Mouse (Mus musculus) intestine, embryonic 14.5 days (tissue): ENCODE data around the gene Thbs2. TPM values are rescaled to one million over a fixed set of nuclear protein-coding genes. Genes with fewer than 3 reads are reported as not detected.

Source experiments
- ATAC-seq: fragments of 200-750 bp; cut with Nextera tagmentation; replicated peaks from 2 replicates; pipeline ENCODE4 v1.8.0; 2017; ENCODE audit warnings: low read depth, moderate number of reproducible peaks, moderate TSS enrichment, moderate library complexity; ENCODE audit not compliant: low FRiP score, low TSS enrichment
- DNase-seq: peaks from one replicate; pipeline ENCODE4 v3.0.0-alpha.2; 2018; ENCODE audit warnings: low spot score
- H3K27ac ChIP-seq: fragments of 300-500 bp; sonication (generic); 2 replicates; pipeline ENCODE4 v1.5.1; 2014; ENCODE audit warnings: low read depth, mild to moderate bottlenecking, control low read depth
- H3K27me3 ChIP-seq: fragments of 300-500 bp; sonication (generic); replicated peaks from 2 replicates; pipeline ENCODE4 v1.6.1; 2014; ENCODE audit warnings: low read length, control low read depth; ENCODE audit not compliant: control insufficient read depth, insufficient read depth
- H3K36me3 ChIP-seq: fragments of 300-500 bp; sonication (generic); 2 replicates; pipeline ENCODE4 v1.6.1; 2014; ENCODE audit warnings: low read length, control low read depth; ENCODE audit not compliant: control insufficient read depth, insufficient read depth
- H3K4me1 ChIP-seq: fragments of 300-500 bp; sonication (generic); replicated peaks from 2 replicates; pipeline ENCODE4 v1.6.1; 2014; ENCODE audit warnings: low read length, control low read depth, mixed read lengths; ENCODE audit not compliant: control insufficient read depth, insufficient read depth
- H3K4me2 ChIP-seq: fragments of 300-500 bp; sonication (generic); 2 replicates; pipeline ENCODE4 v1.6.1; 2014; ENCODE audit warnings: low read length
- H3K4me3 ChIP-seq: fragments of 300-500 bp; sonication (generic); 2 replicates; pipeline ENCODE4 v1.5.1; 2014; ENCODE audit warnings: low read depth, low read length, control low read depth, mixed read lengths
- H3K9ac ChIP-seq: fragments of 300-500 bp; sonication (generic); 2 replicates; pipeline ENCODE4 v1.6.1; 2014; ENCODE audit warnings: mild to moderate bottlenecking, low read length
- H3K9me3 ChIP-seq: fragments of 300-500 bp; sonication (generic); 2 replicates; pipeline ENCODE4 v1.6.1; 2016; ENCODE audit warnings: low read length, control low read depth; ENCODE audit not compliant: control insufficient read depth
- WGBS: fragments of 180-500 bp; shearing (Covaris S2); extraction: QIAGEN DNeasy Blood & Tissue Kit; methylation state at CpG from one replicate; pipeline ENCODE4 v1.1.7; 2014; 5-methylcytosine and 5-hydroxymethylcytosine counted together
- polyA plus RNA-seq: library from polyadenylated mRNA; unstranded; fragments of >200 nt; fragmentation: Nextera tagmentation; extraction: Ambion mirVana; gene quantifications from 2 replicates; pipeline ENCODE4 v1.2.1, GENCODE M21; 2014

Thbs2 gene
- 55.6 and 59.1 TPM in 2 replicates for polyA plus RNA-seq

DNA sequence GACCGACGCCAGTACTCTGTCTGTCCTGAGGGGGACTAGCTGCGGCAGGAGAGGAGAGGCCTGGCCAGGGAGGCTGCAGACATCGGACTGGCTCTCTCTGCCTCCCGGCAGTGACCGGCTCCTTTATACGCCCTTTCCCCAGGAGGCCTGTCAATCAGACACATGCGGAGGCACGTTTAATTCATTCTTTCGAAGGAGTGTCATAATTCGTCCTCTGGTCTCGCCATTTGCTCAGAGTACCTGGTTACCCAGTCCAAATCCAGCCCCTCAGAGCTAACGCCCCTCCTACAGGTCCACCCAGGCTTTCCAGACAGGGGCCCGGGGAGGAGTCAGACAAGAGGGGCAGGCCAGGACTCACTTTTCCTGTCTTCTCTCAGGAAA lies at the start of gene Thbs2:
Thbs2 (minus strand) TSS at position 242 of the 381 bp plus-strand sequence.
- H3K9me3 ChIP-seq: no peaks in the 10 kb centered on the region
- peak; percentile 74 for DNase-seq
- peaks cover 7% of the 10 kb centered on the region; the same call in 1 of the 2 replicates for H3K4me1 ChIP-seq
- 3% methylated on average over 14 of the region's 14 CpGs for WGBS
- H3K36me3 ChIP-seq: peaks cover 13% of the 10 kb centered on the region
- H3K4me3 ChIP-seq: peak within 1 kb of the TSS; percentile 40
- peak; percentile 89 for ATAC-seq
- no peaks in the 10 kb centered on the region for H3K27me3 ChIP-seq
- peak within 1 kb of the TSS; percentile 41 for H3K9ac ChIP-seq
- H3K4me2 ChIP-seq: peak within 1 kb of the TSS; percentile 55
- peak within 1 kb of the TSS; percentile 49 for H3K27ac ChIP-seq

DNA sequence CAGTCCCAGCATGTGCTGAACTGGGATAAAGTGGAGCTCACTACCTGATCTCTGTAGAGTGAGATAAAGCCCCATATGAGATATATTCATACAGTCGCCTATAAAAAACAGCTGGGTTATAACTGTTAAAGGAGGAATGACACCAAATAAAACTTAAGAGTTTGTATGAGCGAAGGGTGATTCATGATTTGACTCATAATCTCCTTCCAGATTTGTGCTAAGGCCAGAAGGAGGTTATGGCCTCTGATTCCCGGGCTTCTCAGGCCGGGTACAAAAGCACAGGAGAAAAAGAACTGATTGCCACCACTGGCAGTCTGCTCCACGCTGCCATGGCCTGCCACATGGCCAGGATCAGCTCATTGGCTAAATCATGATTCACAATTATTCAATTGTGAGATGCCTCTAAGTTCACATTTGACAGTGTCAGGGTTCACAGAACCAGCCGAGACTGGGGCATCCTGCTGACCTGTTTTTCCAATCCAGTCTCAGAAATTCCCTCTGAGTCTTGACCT lies 41.5 kb upstream of the Thbs2 start:
- ATAC-seq: no peak

DNA sequence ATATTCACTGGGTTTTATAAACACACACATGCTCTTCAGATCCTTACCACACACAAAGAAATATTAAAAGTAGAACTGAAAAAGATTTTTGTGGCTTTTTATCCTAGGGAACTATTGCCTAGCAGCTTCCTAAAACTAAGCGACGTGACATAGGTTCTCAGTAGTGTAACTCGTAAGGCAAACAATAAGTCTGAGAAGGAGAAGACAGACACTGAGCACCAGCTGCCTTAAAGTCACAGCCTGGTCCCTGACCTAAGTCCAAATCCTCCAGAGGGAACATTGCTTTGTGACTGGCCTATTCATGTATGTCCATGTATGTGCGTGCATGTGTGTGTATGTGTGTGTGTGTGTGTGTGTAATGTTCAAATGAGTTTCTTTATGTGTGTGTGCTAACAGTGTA lies 40.3 kb upstream of the Thbs2 start:
- Histone ChIP-seq H3K9me3 (no peaks in the 10 kb centered on the region), H3K4me3 (no peak overlapping the region), H3K27ac (no peak overlapping the region), H3K4me2 (no peak overlapping the region), H3K27me3 (no peaks in the 10 kb centered on the region), H3K9ac (no peak overlapping the region), H3K4me1 (peaks cover 4% of the 10 kb centered on the region; the same call in 1 of the 2 replicates), H3K36me3 (no peaks in the 10 kb centered on the region)
- WGBS: 75% methylated on average over 4 of the region's 4 CpGs
- ATAC-seq: no peak
- no peak for DNase-seq

More for the DNA sequence above, 41.5 kb upstream of the Thbs2 start:
- Histone ChIP-seq H3K27me3 (no peaks in the 10 kb centered on the region), H3K4me1 (peaks cover 4% of the 10 kb centered on the region; the same call in 1 of the 2 replicates), H3K27ac (no peak overlapping the region), H3K4me2 (no peak overlapping the region), H3K36me3 (no peaks in the 10 kb centered on the region), H3K4me3 (no peak overlapping the region), H3K9ac (no peak overlapping the region), H3K9me3 (no peaks in the 10 kb centered on the region)
- peak; percentile 45 for DNase-seq
- WGBS: 66% methylated on average over 6 of the region's 6 CpGs

DNA sequence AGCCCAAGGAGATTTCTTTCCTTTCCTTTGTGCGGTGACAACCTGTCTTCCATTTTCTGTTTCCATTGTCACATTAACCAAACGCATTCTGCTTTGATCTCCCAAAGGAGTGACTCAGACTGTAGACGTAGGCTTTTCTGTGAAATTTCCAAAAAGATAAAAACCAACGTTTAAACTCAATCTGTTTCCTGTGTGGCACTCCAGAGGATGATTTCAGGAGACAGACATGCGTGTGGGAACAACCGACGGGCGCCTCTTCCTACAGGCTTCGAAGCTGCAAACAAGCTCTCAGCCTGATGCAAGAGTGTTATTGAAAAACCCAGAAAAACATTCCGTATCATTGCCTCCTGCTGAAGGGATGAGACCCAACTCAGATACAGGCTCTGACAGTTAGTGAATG lies 39.9 kb upstream of the Thbs2 start:
- no peak overlapping the region for H3K4me2 ChIP-seq
- no peak for ATAC-seq
- DNase-seq: no peak
- H3K9ac ChIP-seq: no peak overlapping the region
- WGBS: 64% methylated on average over 10 of the region's 10 CpGs
- no peaks in the 10 kb centered on the region for H3K27me3 ChIP-seq
- no peak overlapping the region for H3K4me3 ChIP-seq
- H3K9me3 ChIP-seq: no peaks in the 10 kb centered on the region
- no peaks in the 10 kb centered on the region for H3K36me3 ChIP-seq
- H3K4me1 ChIP-seq: peaks cover 4% of the 10 kb centered on the region; the same call in 1 of the 2 replicates
- 0 out of 2 replicates have a peak overlapping the region, but pooled peaks have one; percentile 22 for H3K27ac ChIP-seq

DNA sequence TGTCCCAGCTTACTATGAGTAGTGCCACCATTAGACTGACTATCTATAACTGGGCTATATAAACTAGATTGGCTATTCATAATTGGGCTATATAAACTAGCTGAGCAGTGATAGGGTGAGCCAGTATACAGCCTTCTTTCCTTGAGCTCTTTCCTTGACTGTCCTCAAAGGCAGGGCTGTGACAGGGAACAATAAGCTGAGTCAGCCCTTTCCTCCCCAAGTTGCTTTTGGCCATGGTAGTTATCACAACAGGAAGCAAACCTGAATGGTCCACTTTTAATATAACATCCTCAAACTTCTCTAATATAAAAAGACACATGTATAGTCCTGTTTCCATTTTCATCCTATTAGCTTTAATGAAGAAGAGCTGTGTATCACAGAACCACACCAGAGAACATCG lies 39.0 kb upstream of the Thbs2 start:
- Histone ChIP-seq H3K27ac (no peak overlapping the region), H3K36me3 (no peaks in the 10 kb centered on the region), H3K27me3 (no peaks in the 10 kb centered on the region), H3K9me3 (no peaks in the 10 kb centered on the region), H3K4me1 (peaks cover 4% of the 10 kb centered on the region; the same call in 1 of the 2 replicates), H3K9ac (no peak overlapping the region), H3K4me2 (no peak overlapping the region), H3K4me3 (no peak overlapping the region)
- WGBS: 87% methylated on average over 1 of the region's 1 CpGs
- DNase-seq (no peak), ATAC-seq (no peak)

DNA sequence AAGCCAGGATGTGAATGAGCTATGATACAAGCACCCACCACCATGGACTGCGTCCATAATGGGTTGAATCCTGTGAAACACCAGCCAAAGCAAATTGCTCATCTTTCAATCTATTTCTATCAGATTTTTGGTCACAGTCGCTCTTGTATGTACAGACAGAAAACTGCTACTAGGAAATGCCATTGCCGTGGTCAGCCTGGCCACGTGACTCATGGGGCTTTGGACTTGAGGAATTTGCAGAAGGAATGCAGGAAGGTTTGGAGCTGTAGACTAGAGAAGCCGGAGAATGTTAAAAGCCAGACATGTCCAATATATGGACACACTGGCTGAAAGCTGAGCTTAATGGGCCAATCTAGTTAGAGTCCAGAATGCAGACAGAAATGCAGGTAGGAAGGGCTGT lies 36.6 kb upstream of the Thbs2 start:
- Histone ChIP-seq H3K27ac (no peak overlapping the region), H3K27me3 (no peaks in the 10 kb centered on the region), H3K9ac (no peak overlapping the region), H3K4me1 (peaks cover 8% of the 10 kb centered on the region), H3K9me3 (no peaks in the 10 kb centered on the region), H3K4me2 (no peak overlapping the region), H3K4me3 (no peak overlapping the region), H3K36me3 (no peaks in the 10 kb centered on the region)
- WGBS: 60% methylated on average over 5 of the region's 5 CpGs
- no peak for ATAC-seq
- DNase-seq: peak; percentile 49

- H3K9me3 ChIP-seq: 0 out of 2 replicates have a peak, but pooled peaks cover 2% of the 10 kb centered on the region
- DNase-seq (peak; percentile 43), ATAC-seq (no peak)
- H3K4me3 ChIP-seq: no peak overlapping the region
- H3K4me2 ChIP-seq: no peak overlapping the region
- no peak overlapping the region for H3K9ac ChIP-seq
- 32% methylated on average over 3 of the region's 3 CpGs for WGBS
- no peaks in the 10 kb centered on the region for H3K36me3 ChIP-seq
- no peaks in the 10 kb centered on the region for H3K27me3 ChIP-seq
- H3K27ac ChIP-seq: no peak overlapping the region
- peaks cover 4% of the 10 kb centered on the region for H3K4me1 ChIP-seq
Observed at GRCm38 (mm10) chr17:14727481-14727880, 33.4 kb upstream of the Thbs2 start.

- 34% methylated on average over 2 of the region's 2 CpGs for WGBS
- Histone ChIP-seq H3K4me3 (no peak overlapping the region), H3K27ac (no peak overlapping the region), H3K9me3 (0 out of 2 replicates have a peak, but pooled peaks cover 2% of the 10 kb centered on the region), H3K4me1 (peaks cover 4% of the 10 kb centered on the region), H3K4me2 (no peak overlapping the region), H3K36me3 (no peaks in the 10 kb centered on the region), H3K9ac (no peak overlapping the region), H3K27me3 (no peaks in the 10 kb centered on the region)
- ATAC-seq (no peak), DNase-seq (peak; percentile 42)
Observed at GRCm38 (mm10) chr17:14724786-14725185, 30.8 kb upstream of the Thbs2 start.

DNA sequence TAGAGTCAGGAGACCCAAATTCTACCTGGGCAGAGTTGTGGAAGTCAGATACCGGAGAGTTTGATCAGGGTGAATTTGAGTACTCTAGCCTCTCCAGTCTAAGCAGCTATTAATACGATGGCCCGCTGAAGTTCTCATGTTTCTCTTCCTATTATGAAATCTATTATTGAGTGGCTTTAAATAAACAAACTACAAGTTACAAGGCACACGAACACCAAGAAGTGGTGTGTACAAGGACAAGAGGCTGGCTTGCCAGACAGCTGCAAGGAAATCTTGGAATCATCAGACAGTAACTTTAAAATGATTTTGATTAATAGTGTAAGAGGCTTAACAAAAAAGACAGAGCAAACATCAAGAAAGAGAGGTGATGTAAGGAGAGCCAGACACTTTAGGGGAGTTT lies 27.3 kb upstream of the Thbs2 start:
- ATAC-seq (no peak), DNase-seq (peak; percentile 21)
- no peak overlapping the region for H3K9ac ChIP-seq
- no peak overlapping the region for H3K4me2 ChIP-seq
- WGBS: 46% methylated on average over 4 of the region's 4 CpGs
- no peaks in the 10 kb centered on the region; the same call in 1 of the 2 replicates for H3K4me1 ChIP-seq
- H3K27me3 ChIP-seq: no peaks in the 10 kb centered on the region
- H3K27ac ChIP-seq: 0 out of 2 replicates have a peak overlapping the region, but pooled peaks have one; percentile 34
- H3K9me3 ChIP-seq: 0 out of 2 replicates have a peak, but pooled peaks cover 2% of the 10 kb centered on the region
- H3K36me3 ChIP-seq: no peaks in the 10 kb centered on the region
- H3K4me3 ChIP-seq: no peak overlapping the region
